Mouse (Mus musculus): ENCODE data around the gene Meis1. TPM values are rescaled to one million over a fixed set of nuclear protein-coding genes. Genes with fewer than 3 reads are reported as not detected.

The Meis1 gene
- total RNA-seq, 2 experiments from 2014 or later = 1.8 to 1.9 TPM

- no peak overlapping the region for H3K4me3 ChIP-seq
- no peak for DNase-seq (ENCODE audit: low spot score in 2 of 2)
- no peak overlapping the region for H3K27ac ChIP-seq
- TF ChIP-seq CTCF (conservative IDR thresholded peaks at IDR 0.05) = 0 out of 2 replicates have a peak, but pooled peaks have one; percentile 25
These were observed 22.5 kb downstream of the Meis1 start for GRCm38 (mm10) chr11:18996289-18996688.

GRCm38 (mm10) chr11:18992796-18993195 lies 26.0 kb downstream of the Meis1 start:
- Histone ChIP-seq H3K27ac (no peak overlapping the region), H3K4me3 (no peak overlapping the region)
- no peak for TF ChIP-seq CTCF (conservative IDR thresholded peaks at IDR 0.05)
- no peak for DNase-seq (ENCODE audit: low spot score in 2 of 2)

- no peak for TF ChIP-seq CTCF (conservative IDR thresholded peaks at IDR 0.05)
- DNase-seq (ENCODE audit: low spot score in 2 of 2) = no peak
- peak overlapping the region; percentile 36; the same call in 1 of the 2 replicates for H3K27ac ChIP-seq
- no peak overlapping the region for H3K4me3 ChIP-seq
These were observed 28.5 kb downstream of the Meis1 start for GRCm38 (mm10) chr11:18990244-18990677.

- Histone ChIP-seq H3K4me3 (no peak overlapping the region), H3K27ac (peak overlapping the region; percentile 36; the same call in 1 of the 2 replicates)
- DNase-seq (ENCODE audit: low spot score in 2 of 2) = no peak
- no peak for TF ChIP-seq CTCF (conservative IDR thresholded peaks at IDR 0.05)
These were observed 29.0 kb downstream of the Meis1 start for GRCm38 (mm10) chr11:18989669-18990243.

GRCm38 (mm10) chr11:18988637-18989263 lies 30.0 kb downstream of the Meis1 start:
- H3K4me3 ChIP-seq = no peak overlapping the region
- H3K27ac ChIP-seq = no peak overlapping the region
- TF ChIP-seq CTCF (conservative IDR thresholded peaks at IDR 0.05) = no peak
- no peak for DNase-seq (ENCODE audit: low spot score in 2 of 2)

- no peak overlapping the region for H3K27ac ChIP-seq
- no peak for TF ChIP-seq CTCF (conservative IDR thresholded peaks at IDR 0.05)
- no peak for DNase-seq (ENCODE audit: low spot score in 2 of 2)
- no peak overlapping the region for H3K4me3 ChIP-seq
These were observed 35.0 kb downstream of the Meis1 start for GRCm38 (mm10) chr11:18983813-18984212.

- no peak overlapping the region for H3K4me3 ChIP-seq
These were observed 35.5 kb downstream of the Meis1 start for GRCm38 (mm10) chr11:18983294-18983693.

GRCm38 (mm10) chr11:18982331-18982730 lies 36.5 kb downstream of the Meis1 start:
- no peak for TF ChIP-seq CTCF (conservative IDR thresholded peaks at IDR 0.05)
- DNase-seq (ENCODE audit: low spot score in 2 of 2) = no peak
- Histone ChIP-seq H3K4me3 (no peak overlapping the region), H3K27ac (no peak overlapping the region)

More at GRCm38 (mm10) chr11:18983294-18983693, 35.5 kb downstream of the Meis1 start:
- DNase-seq (ENCODE audit: low spot score in 2 of 2) = no peak
- H3K27ac ChIP-seq = no peak overlapping the region
- no peak for TF ChIP-seq CTCF (conservative IDR thresholded peaks at IDR 0.05)

GRCm38 (mm10) chr11:18981367-18981766 lies 37.4 kb downstream of the Meis1 start:
- no peak overlapping the region for H3K27ac ChIP-seq
- DNase-seq (ENCODE audit: low spot score in 2 of 2) = no peak
- TF ChIP-seq CTCF (conservative IDR thresholded peaks at IDR 0.05) = no peak
- H3K4me3 ChIP-seq = no peak overlapping the region

- no peak for TF ChIP-seq CTCF (conservative IDR thresholded peaks at IDR 0.05)
- no peak overlapping the region for H3K27ac ChIP-seq
- no peak overlapping the region for H3K4me3 ChIP-seq
- DNase-seq (ENCODE audit: low spot score in 2 of 2) = no peak
These were observed 38.2 kb downstream of the Meis1 start for GRCm38 (mm10) chr11:18980615-18981014.

GRCm38 (mm10) chr11:18975087-18975486 lies 43.7 kb downstream of the Meis1 start:
- H3K4me3 ChIP-seq = no peak overlapping the region
- TF ChIP-seq CTCF (conservative IDR thresholded peaks at IDR 0.05) = no peak
- DNase-seq (ENCODE audit: low spot score in 2 of 2) = no peak
- H3K27ac ChIP-seq = no peak overlapping the region

- no peak for DNase-seq (ENCODE audit: low spot score in 2 of 2)
- Histone ChIP-seq H3K4me3 (no peak overlapping the region), H3K27ac (no peak overlapping the region)
- no peak for TF ChIP-seq CTCF (conservative IDR thresholded peaks at IDR 0.05)
These were observed 45.0 kb downstream of the Meis1 start for GRCm38 (mm10) chr11:18973808-18974207.

- no peak for TF ChIP-seq CTCF (conservative IDR thresholded peaks at IDR 0.05)
- DNase-seq (ENCODE audit: low spot score in 2 of 2) = no peak
- Histone ChIP-seq H3K27ac (no peak overlapping the region), H3K4me3 (no peak overlapping the region)
These were observed 45.8 kb downstream of the Meis1 start for GRCm38 (mm10) chr11:18972968-18973367.

GRCm38 (mm10) chr11:18971551-18971950 lies 47.2 kb downstream of the Meis1 start:
- no peak for TF ChIP-seq CTCF (conservative IDR thresholded peaks at IDR 0.05)
- H3K4me3 ChIP-seq = no peak overlapping the region
- H3K27ac ChIP-seq = no peak overlapping the region
- DNase-seq (ENCODE audit: low spot score in 2 of 2) = no peak

Measured in layer of hippocampus, adult 2 months (tissue).